Mouse (Mus musculus) embryo, embryonic 11 days (tissue): ENCODE data around the gene Cdh5.

Source experiments
- DNase-seq: peaks from one replicate; pipeline ENCODE4 v3.0.0-alpha.2; 2015

Cdh5 gene

DNA sequence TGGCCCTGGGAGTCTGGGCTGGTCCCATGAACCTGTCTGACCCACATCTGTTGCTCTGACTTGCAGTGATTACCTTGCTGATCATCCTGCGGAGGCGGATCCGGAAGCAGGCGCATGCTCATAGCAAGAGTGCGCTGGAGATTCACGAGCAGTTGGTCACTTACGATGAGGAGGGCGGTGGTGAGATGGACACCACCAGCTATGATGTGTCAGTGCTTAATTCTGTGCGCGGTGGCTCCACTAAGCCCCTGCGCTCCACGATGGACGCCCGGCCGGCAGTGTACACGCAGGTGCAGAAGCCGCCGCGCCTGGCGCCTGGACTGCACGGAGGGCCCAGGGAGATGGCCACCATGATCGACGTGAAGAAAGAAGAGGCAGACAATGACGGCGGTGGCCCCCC lies 41.0 kb downstream of the Cdh5 start:
- no peak for DNase-seq

- no peak for DNase-seq
Observed at GRCm38 (mm10) chr8:104143379-104143778, 42.0 kb downstream of the Cdh5 start.

- no peak for DNase-seq
Observed at GRCm38 (mm10) chr8:104144434-104145216, 43.2 kb downstream of the Cdh5 start.

GRCm38 (mm10) chr8:104145981-104146689 lies 44.7 kb downstream of the Cdh5 start:
- peak; percentile 87 for DNase-seq

DNA sequence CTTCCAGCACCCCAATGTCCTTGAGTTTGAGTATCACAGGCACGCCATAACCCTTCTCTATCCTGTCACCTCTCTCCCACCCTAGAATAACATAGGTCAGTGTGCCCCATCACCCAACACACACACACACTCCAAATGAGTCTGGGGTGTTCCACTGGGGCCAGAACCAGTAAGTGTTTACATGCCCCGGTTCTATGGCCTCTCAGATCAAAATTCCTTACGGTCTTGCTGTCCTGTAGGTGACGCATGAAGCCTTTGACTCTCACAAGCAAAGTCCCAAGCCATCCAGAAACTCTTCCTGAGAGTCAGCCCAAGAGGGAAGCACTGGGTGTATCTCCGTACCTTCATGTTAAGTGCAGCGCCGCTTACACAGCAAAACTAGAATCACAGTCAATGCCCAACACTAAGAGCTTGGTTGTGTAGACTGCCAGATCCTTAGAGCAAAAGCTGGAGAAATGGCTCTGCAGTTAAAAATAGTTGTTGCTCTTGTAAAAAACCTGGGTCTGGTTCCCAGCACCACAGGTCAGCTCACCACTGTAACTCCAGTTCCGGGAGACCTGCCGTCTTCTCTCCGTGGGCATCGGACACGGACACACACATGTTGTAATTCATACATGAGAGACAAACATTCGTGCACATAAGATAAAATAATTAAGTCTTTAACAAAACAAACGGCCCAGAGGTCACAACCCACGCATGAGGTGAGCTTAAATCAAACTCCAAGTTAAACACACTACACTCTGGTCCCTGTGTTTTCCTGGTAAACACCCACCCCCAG lies 45.5 kb downstream of the Cdh5 start:
- DNase-seq: no peak

GRCm38 (mm10) chr8:104147947-104148346 lies 46.5 kb downstream of the Cdh5 start:
- DNase-seq: no peak

- DNase-seq: no peak
Observed at GRCm38 (mm10) chr8:104160731-104161130, 59.3 kb downstream of the Cdh5 start.

DNA sequence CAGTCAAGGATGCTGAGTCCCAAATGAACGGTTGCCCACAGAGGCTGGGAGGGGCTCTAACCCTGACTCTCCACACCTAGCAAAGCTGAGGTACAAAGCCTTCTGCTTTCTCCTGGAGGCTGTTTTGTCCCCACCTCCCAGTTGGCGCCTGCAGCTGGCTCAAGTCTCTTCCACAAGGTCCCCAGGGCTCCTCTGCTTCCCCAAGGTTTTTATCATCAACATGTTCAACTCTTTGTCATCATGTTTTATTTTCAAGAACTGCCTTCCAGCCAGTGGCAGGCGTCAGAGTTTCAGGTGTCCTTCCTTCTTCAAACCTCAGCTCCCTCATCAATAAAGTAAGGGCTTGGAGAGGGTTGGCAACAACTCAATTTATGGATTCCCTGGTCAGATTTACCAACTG lies 68.0 kb downstream of the Cdh5 start:
- no peak for DNase-seq

- DNase-seq: peak; percentile 65
Observed at GRCm38 (mm10) chr8:104170118-104171049, 69.0 kb downstream of the Cdh5 start, which contains the start of gene Bean1. Gene Bean1 (plus strand): TSS chr8:104170442.

- no peak for DNase-seq
Observed at GRCm38 (mm10) chr8:104171050-104171620, 69.7 kb downstream of the Cdh5 start.

DNA sequence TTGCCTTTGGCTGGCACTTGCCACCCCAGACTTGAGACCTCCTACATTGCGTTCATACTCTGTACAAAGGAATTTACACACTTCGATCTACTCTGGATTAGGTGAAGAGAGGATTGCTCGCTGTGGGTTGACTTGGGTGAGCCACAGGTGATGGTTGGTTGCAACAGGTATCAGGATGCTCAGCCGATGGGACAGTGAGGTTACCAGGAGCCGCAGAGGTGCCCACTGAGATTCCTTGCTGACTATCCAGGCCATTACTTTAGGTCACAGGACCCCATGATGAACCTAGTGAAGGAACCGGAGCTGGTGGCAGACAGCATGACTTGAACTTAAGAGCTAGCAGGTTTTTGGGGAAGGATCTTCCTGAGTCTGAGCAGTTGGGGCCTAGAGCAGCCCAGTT lies 71.0 kb downstream of the Cdh5 start:
- no peak for DNase-seq

DNA sequence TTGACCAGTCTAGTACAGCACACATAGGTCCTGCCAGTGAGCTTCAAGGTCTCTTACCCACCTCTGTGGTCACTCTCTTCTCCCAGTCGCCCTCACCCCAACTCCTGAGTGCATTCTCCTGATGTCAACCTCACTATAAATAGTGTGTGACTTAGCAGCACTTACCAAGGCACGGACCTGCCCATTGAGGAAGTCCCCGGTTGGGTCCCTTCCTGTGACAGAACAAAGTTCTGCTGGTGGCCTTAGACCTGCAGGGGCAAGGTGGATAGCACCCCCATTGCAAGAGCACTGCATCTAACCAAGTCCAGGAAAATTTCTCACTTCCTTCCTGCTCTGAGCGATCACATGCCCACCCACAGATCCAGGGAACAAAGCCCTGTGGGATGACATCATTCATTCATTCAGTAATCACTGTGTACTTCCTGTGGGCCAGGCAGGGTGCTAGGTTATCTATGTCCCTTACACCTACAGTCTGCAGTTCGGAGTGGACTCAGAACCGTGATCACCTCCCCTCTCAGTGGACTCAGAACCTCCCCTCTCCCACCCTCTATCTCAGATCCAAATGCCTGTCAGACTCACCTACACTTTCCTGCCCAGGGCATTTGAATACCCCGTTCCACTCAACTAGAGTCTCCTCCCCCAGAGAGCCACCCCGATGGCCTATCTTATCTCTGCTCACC lies 74.6 kb downstream of the Cdh5 start:
- DNase-seq: no peak

DNA sequence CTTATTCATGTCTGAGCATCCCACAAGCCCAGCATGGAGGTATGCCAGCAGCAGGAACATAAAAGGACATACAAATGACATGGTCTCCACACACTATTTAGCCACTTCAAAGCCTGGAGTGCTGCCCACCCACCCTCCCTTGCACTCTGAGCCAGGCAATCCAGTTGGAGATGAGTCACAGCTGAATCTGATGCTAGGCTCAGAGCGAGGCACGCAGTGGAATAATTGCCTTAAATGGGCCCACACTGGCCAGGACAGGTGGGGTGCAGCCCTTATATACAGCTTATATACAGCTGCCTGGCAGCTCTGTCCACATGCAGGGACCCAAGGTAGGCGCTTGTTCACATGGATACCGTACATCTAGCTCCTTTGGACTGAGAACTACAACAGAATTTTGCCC lies 75.6 kb downstream of the Cdh5 start:
- no peak for DNase-seq

- DNase-seq: no peak
Observed at GRCm38 (mm10) chr8:104184905-104185304, 83.5 kb downstream of the Cdh5 start.

DNA sequence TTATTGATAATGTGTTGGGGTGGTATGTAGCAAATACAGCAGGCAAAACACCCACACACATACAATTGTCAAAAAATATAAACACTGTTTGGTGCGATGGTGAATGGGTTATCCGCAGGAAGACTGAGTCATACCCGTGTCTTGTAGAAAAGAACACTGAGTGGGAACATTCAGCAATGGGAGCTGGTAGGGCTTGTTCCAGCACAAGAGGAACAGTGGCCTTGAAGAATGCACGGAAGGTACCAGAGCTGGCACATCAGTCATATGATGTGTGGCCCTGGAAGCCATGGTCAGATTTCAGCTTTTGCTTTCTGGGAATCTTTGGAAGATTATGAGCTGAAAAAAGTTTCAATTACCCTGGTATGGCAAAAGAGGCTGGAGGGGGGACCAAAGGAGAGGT lies 85.4 kb downstream of the Cdh5 start:
- DNase-seq: no peak

DNA sequence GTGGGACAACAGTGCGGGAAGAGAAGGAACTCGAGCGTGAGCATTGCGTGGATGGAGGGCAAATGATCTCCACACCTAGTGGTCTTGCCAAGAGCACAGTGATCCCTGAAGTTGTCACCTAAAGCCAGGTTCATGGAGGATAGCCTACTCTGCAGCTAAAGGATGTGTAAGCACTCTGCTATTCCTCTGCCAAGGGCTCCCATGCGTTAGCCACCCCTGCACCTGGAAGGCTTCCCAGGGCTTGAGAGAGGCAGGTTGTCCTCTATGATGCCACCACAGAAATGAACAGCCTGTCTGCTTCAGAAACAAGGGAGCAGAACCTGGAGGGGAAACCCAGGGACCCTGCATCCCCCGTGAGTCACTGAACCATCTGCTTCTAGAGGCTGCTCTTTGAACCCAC lies 86.2 kb downstream of the Cdh5 start:
- DNase-seq: no peak

DNA sequence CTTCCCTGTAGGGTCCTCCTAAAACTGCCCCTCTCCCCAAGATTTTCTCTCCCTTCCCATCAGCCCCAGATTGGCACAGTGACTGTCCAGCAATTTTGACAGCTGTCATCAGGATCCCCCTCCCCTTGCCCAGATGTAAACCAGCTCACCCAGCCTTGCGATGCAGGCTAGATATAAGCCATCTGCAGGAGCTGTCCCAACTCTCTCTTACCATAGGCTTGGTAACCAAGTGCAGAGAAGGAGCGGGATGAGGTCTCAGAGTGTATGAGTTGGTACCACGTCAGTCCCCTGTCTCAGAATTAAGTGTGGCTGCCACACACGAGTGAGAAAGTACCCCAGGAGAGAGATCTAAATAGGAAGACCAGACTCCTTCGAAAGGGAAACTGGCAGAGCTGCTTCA lies 87.0 kb downstream of the Cdh5 start:
- DNase-seq: no peak

GRCm38 (mm10) chr8:104190777-104191468 lies 89.5 kb downstream of the Cdh5 start:
- no peak for DNase-seq

GRCm38 (mm10) chr8:104191496-104191895 lies 90.1 kb downstream of the Cdh5 start:
- peak; percentile 75 for DNase-seq
